Mouse (Mus musculus) thymus, adult 2 months (tissue): Measurements from ENCODE around the gene Trim29.

Source experiments
- CTCF ChIP-seq: fragments of 200-500 bp; IDR thresholded peaks from 2 replicates; pipeline ENCODE4 v1.5.1; 2012; ENCODE audit warnings: mild to moderate bottlenecking, control low read depth, low read length, moderate library complexity, borderline replicate concordance; ENCODE audit not compliant: control insufficient read depth, poor library complexity, insufficient read depth; ENCODE audit errors: extremely low read depth
- POLR2A ChIP-seq: fragments of 200-500 bp; IDR thresholded peaks from 2 replicates; pipeline ENCODE4 v1.6.1; 2012; ENCODE audit warnings: mild to moderate bottlenecking, low read length, control low read depth, moderate library complexity; ENCODE audit not compliant: control insufficient read depth, poor library complexity, insufficient read depth; ENCODE audit errors: extremely low read depth

GRCm38 (mm10) chr9:43315320-43315950 lies 4.8 kb downstream of the Trim29 start:
- TF ChIP-seq CTCF: no peak
- TF ChIP-seq POLR2A: no peak
